Mouse (Mus musculus) CH12.LX (cell line): ENCODE results near the gene Epb41l2. TPM values are rescaled to one million over a fixed set of nuclear protein-coding genes. Genes with fewer than 3 reads are reported as not detected.

Experiments
- DNase-seq: peaks from one replicate; pipeline ENCODE4 v3.0.0-alpha.2; 2013; ENCODE audit errors: extremely low read depth
- H3K27ac ChIP-seq: 2 replicates; pipeline ENCODE4 v1.5.1; 2012; ENCODE audit warnings: low read depth, mild to moderate bottlenecking, control low read depth, moderate library complexity; ENCODE audit not compliant: insufficient read depth
- H3K27me3 ChIP-seq: replicated peaks from 2 replicates; pipeline ENCODE3; 2012; ENCODE audit warnings: inconsistent platforms
- H3K36me3 ChIP-seq, 2 experiments: replicated peaks in 1 of 2; 2 replicates each; pipeline versions ENCODE3 to v1.6.1; 2012; ENCODE audit warnings: inconsistent platforms in 1 of 2, low read length in 1 of 2, mild to moderate bottlenecking in 1 of 2, mixed read lengths in 1 of 2, moderate library complexity in 1 of 2; ENCODE audit not compliant: control insufficient read depth in 1 of 2, insufficient read depth in 1 of 2
- H3K4me1 ChIP-seq, 2 experiments: 2 replicates each; pipeline ENCODE4 v1.6.1; 2012; ENCODE audit warnings: inconsistent platforms in 1 of 2, moderate library complexity in 1 of 2; ENCODE audit not compliant: insufficient read depth in 2 of 2, control insufficient read depth in 1 of 2
- H3K4me2 ChIP-seq: 2 replicates; pipeline ENCODE4 v1.6.1; 2012; ENCODE audit warnings: low read depth, mild to moderate bottlenecking, control low read depth; ENCODE audit not compliant: poor library complexity, insufficient read depth, severe bottlenecking
- H3K4me3 ChIP-seq, 3 experiments: fragments of 150-350 bp in 1 of 3; sonication (generic) in 1 of 3; replicated peaks in 1 of 3; 2 replicates each; pipeline versions ENCODE3 to v1.5.1; 2011 to 2012; ENCODE audit warnings: low read depth in 2 of 3, low read length in 2 of 3, mild to moderate bottlenecking in 2 of 3, moderate library complexity in 2 of 3, control low read depth in 1 of 3, improper control_type of control experiment in 1 of 3, inconsistent platforms in 1 of 3, mixed read lengths in 1 of 3; ENCODE audit not compliant: poor library complexity in 1 of 3
- H3K79me2 ChIP-seq: replicated peaks from 2 replicates; pipeline ENCODE4 v1.6.1; 2012; ENCODE audit warnings: mild to moderate bottlenecking, moderate library complexity; ENCODE audit not compliant: control insufficient read depth, poor library complexity, insufficient read depth, severe bottlenecking; ENCODE audit errors: extremely low read depth
- H3K9ac ChIP-seq: 2 replicates; pipeline ENCODE4 v1.6.1; 2012; ENCODE audit warnings: low read depth, mild to moderate bottlenecking, control low read depth, moderate library complexity; ENCODE audit not compliant: insufficient read depth
- H3K9me3 ChIP-seq: replicated peaks from 2 replicates; pipeline ENCODE3; 2012; ENCODE audit warnings: low read length, inconsistent platforms, mixed read lengths
- CHD2 ChIP-seq: IDR thresholded peaks from 2 replicates; pipeline ENCODE4 v1.6.1; 2011; ENCODE audit warnings: low read length, improper control_type of control experiment
- CTCF ChIP-seq, 2 experiments: IDR thresholded peaks in 1 of 2; conservative IDR thresholded peaks in 1 of 2; 2 replicates each; pipeline ENCODE4 v1.5.1; 2011 to 2012; ENCODE audit warnings: low read depth in 2 of 2, low read length in 2 of 2, improper control_type of control experiment in 1 of 2, inconsistent platforms in 1 of 2, mild to moderate bottlenecking in 1 of 2, moderate library complexity in 1 of 2
- ELF1 ChIP-seq: IDR thresholded peaks from 2 replicates; pipeline ENCODE4 v1.6.1; 2014; ENCODE audit warnings: low read depth, mild to moderate bottlenecking, inconsistent platforms, low read length, improper control_type of control experiment
- HCFC1 ChIP-seq: IDR thresholded peaks from 2 replicates; pipeline ENCODE4 v1.6.1; 2012; ENCODE audit warnings: low read depth, mild to moderate bottlenecking, inconsistent platforms, low read length, improper control_type of control experiment
- IRF4 ChIP-seq: IDR thresholded peaks from 2 replicates; pipeline ENCODE4 v1.6.1; 2014; ENCODE audit warnings: low read depth, mild to moderate bottlenecking, inconsistent platforms, low read length, improper control_type of control experiment
- JUND ChIP-seq: conservative IDR thresholded peaks from 2 replicates; pipeline ENCODE4 v1.6.1; 2011; ENCODE audit warnings: low read depth, low read length, improper control_type of control experiment
- KAT2A ChIP-seq: IDR thresholded peaks from 2 replicates; pipeline ENCODE4 v1.6.1; 2012; ENCODE audit warnings: low read length, improper control_type of control experiment, inconsistent platforms; ENCODE audit not compliant: insufficient replicate concordance
- MAFK ChIP-seq: IDR thresholded peaks from 2 replicates; pipeline ENCODE4 v1.6.1; 2011; ENCODE audit warnings: low read length, improper control_type of control experiment; ENCODE audit not compliant: insufficient replicate concordance
- MAX ChIP-seq: IDR thresholded peaks from 2 replicates; pipeline ENCODE4 v1.6.1; 2011; ENCODE audit warnings: low read length, improper control_type of control experiment
- MXI1 ChIP-seq: IDR thresholded peaks from 2 replicates; pipeline ENCODE4 v1.6.1; 2011; ENCODE audit warnings: mild to moderate bottlenecking, low read depth, low read length, improper control_type of control experiment
- MYC ChIP-seq: IDR thresholded peaks from 2 replicates; pipeline ENCODE4 v1.6.1; 2011; ENCODE audit warnings: low read depth, mild to moderate bottlenecking, improper control_type of control experiment, low read length
- NRF1 ChIP-seq: IDR thresholded peaks from 2 replicates; pipeline ENCODE4 v1.6.1; 2014; ENCODE audit warnings: low read depth, mild to moderate bottlenecking, inconsistent platforms, low read length, improper control_type of control experiment, moderate library complexity
- PAX5 ChIP-seq: IDR thresholded peaks from 2 replicates; pipeline ENCODE4 v1.6.1; 2012; ENCODE audit warnings: low read length, inconsistent platforms, mixed read lengths
- POLR2AphosphoS2 ChIP-seq: IDR thresholded peaks from 2 replicates; pipeline ENCODE4 v1.6.1; 2011; ENCODE audit warnings: low read depth, low read length, improper control_type of control experiment
- SMC3 ChIP-seq: IDR thresholded peaks from 2 replicates; pipeline ENCODE4 v1.6.1; 2011; ENCODE audit warnings: low read depth, low read length, improper control_type of control experiment
- ZKSCAN1 ChIP-seq: IDR thresholded peaks from 2 replicates; pipeline ENCODE4 v1.6.1; 2012; ENCODE audit warnings: low read depth, inconsistent platforms, low read length, improper control_type of control experiment, borderline replicate concordance
- ZMIZ1 ChIP-seq: IDR thresholded peaks from 2 replicates; pipeline ENCODE4 v1.6.1; 2012; ENCODE audit warnings: low read depth, mild to moderate bottlenecking, inconsistent platforms, low read length, improper control_type of control experiment
- dilution Hi-C: fragments of 300-500 bp; cut with MboI; formaldehyde crosslinking; loops from 2 replicates; pipeline ENCODE4 v1.14.3; 2020; ENCODE audit warnings: low sequenced_read_pairs; ENCODE audit not compliant: extremely low pct_unique_long_range_greater_than_20kb, extremely low pct_ligation_motif_present
- in situ Hi-C: fragments of 300-500 bp; cut with MboI; formaldehyde crosslinking; loops from 3 replicates; pipeline ENCODE4 v1.14.3; 2019; ENCODE audit warnings: low sequenced_read_pairs, low pct_ligation_motif_present, low pct_unique_long_range_greater_than_20kb, mixed read lengths
- polyA plus RNA-seq: library from polyadenylated mRNA; unstranded; fragments of >175 nt; gene quantifications from 2 replicates; pipeline ENCODE4 v1.2.1, GENCODE M21; 2012; ENCODE audit warnings: low read depth; ENCODE audit not compliant: insufficient read length
- total RNA-seq, 2 experiments: library from RNA; depleted of rRNA; stranded (reverse); fragments of 300-350 nt in 1 of 2; fragments of >200 nt in 1 of 2; gene quantifications; 2 replicates each; pipeline ENCODE4 v1.2.3; 2012 to 2014

The Epb41l2 gene
- total and polyA plus RNA-seq, 3 experiments, result 24.3 to 71.2 (median 28.4) TPM

DNA sequence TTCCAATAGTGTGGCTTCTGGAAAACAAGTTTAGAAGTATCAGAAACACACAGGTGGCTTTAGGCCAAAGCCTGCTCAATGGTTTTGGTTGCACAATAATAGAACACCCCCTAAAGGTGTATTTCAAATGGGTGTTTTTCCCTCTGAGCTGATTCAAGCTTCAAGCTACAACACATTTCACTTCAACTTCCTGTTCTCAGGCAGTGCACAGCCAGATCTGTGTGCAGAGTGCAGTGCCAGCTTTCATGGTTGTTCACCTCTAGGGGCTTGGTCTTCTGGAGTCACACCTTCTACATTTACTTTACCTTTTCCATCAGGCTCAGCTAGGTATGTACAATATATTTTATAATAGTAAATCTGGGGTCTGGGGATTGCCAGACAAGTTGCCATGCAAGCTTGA is 16.8 kb upstream of the Epb41l2 start:
- no peaks in the 10 kb centered on the region for H3K36me3 ChIP-seq
- dilution Hi-C loops, result no loop called here
- H3K4me1 ChIP-seq, result peaks cover 0 to 11% of the 10 kb centered on the region in 2 experiments; a peak in 2 of 4 replicates
- no peak overlapping the region for H3K4me2 ChIP-seq
- no peak overlapping the region for H3K27ac ChIP-seq
- H3K9me3 ChIP-seq, result no peaks in the 10 kb centered on the region
- in situ Hi-C loops, result no loop called here
- TF ChIP-seq KAT2A, result no peak
- TF ChIP-seq, all 38 proteins: peak for 0
- no peak overlapping the region for H3K9ac ChIP-seq
- no peak for DNase-seq
- no peak overlapping the region for H3K4me3 ChIP-seq
- no peaks in the 10 kb centered on the region for H3K27me3 ChIP-seq
- no peaks in the 10 kb centered on the region for H3K79me2 ChIP-seq

- TF ChIP-seq ZMIZ1 (no peak), ELF1 (no peak), SMC3 (no peak), CHD2 (no peak), MAX (no peak), IRF4 (no peak), MAFK (no peak), JUND (no peak), MXI1 (no peak), CTCF (conservative IDR thresholded peaks at IDR 0.05 in 1 of 2, IDR thresholded peaks at IDR 0.05 in 1 of 2; ENCODE audit: low read depth in 2 of 2, low read length in 2 of 2) (no peak), PAX5 (no peak), POLR2AphosphoS2 (no peak), MYC (no peak), ZKSCAN1 (no peak), HCFC1 (no peak), NRF1 (no peak)
- H3K79me2 ChIP-seq, result no peaks in the 10 kb centered on the region
- in situ Hi-C loops, result no loop called here
- no peak for DNase-seq
- no peaks in the 10 kb centered on the region for H3K4me1 ChIP-seq
- H3K27me3 ChIP-seq, result no peaks in the 10 kb centered on the region
- dilution Hi-C loops, result no loop called here
- no peaks in the 10 kb centered on the region for H3K36me3 ChIP-seq
- H3K4me3 ChIP-seq, result no peak overlapping the region
- H3K4me2 ChIP-seq, result no peak overlapping the region
- no peak overlapping the region for H3K9ac ChIP-seq
- H3K27ac ChIP-seq, result no peak overlapping the region
- H3K9me3 ChIP-seq, result peaks cover 6% of the 10 kb centered on the region
These were observed 5.7 kb upstream of the Epb41l2 start for GRCm38 (mm10) chr10:25353941-25354340.
